Comparison of ENCODE assay signal across 24 mouse cellular contexts in the genomic region with DNA sequence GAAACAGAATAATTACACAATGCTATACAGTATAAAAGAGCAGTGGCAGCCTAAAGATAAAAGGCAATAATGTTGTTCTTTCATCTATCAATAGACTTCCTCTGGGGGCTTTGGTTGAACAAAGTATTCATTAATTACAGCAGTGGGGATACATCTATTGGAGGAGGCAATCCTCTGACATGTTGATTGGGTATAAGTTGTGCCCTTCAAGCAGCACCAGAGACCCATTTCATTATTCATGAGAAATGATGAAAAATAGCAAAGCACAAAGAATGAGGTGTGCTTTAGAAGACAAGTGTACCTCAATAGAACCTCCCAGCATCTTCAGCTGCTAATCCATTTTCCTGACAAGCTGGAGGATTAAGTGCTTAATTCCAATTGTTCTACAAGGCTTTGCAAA.
"Had no signal": no experiment of that assay in that cellular context is flagged by ENCODE, and none has a peak within 500 bp of the region (broad histone marks: within the 10 kb centered on the region; RNA-seq: fewer than 3 reads in every experiment).

No protein-coding gene starts in this region.

- H3K9ac ChIP-seq: heart, embryonic 12.5 days; hindbrain, embryonic 12.5 days; hindbrain, embryonic 14.5 days; intestine, embryonic 15.5 days; limb, embryonic 12.5 days had no signal

- H3K36me3 ChIP-seq: heart, embryonic 10.5 days; heart, embryonic 12.5 days; hindbrain, embryonic 10.5 days; hindbrain, embryonic 12.5 days; intestine, embryonic 15.5 days; limb, embryonic 10.5 days; limb, embryonic 12.5 days had no signal

- H3K4me1 ChIP-seq: heart, embryonic 10.5 days; heart, embryonic 12.5 days; hindbrain, embryonic 10.5 days; hindbrain, embryonic 12.5 days; intestine, embryonic 15.5 days; limb, embryonic 12.5 days had no signal

- ATAC-seq: hindbrain, embryonic 16.5 days; inflammation-experienced regulatory T-cells, adult 6 months; intestine, embryonic 15.5 days; intestine, postnatal 0 days had no signal

- H3K4me3 ChIP-seq: gastrocnemius, adult 2 months; heart, embryonic 10.5 days; heart, embryonic 12.5 days; hindbrain, embryonic 10.5 days; hindbrain, embryonic 12.5 days; intestine, embryonic 15.5 days; layer of hippocampus, adult 2 months; left cerebral cortex, adult 2 months; limb, embryonic 10.5 days; limb, embryonic 12.5 days had no signal

- H3K4me2 ChIP-seq: heart, embryonic 12.5 days; hindbrain, embryonic 12.5 days; hindbrain, embryonic 14.5 days; intestine, embryonic 15.5 days; limb, embryonic 12.5 days had no signal

- DNase-seq: gastrocnemius, adult 2 months; gastrocnemius, postnatal 10 days; gastrocnemius, postnatal 25 days; heart, adult 18-20 months; heart, postnatal 10 days; heart, postnatal 4 days; kidney, adult 18-20 months; kidney, adult 8-10 months; kidney, postnatal 10 days; kidney, postnatal 25 days; kidney, postnatal 4 days had no signal

- H3K9me3 ChIP-seq: heart, embryonic 10.5 days; heart, embryonic 12.5 days; hindbrain, embryonic 10.5 days; hindbrain, embryonic 12.5 days; intestine, embryonic 15.5 days; limb, embryonic 10.5 days; limb, embryonic 12.5 days had no signal

- H3K27ac ChIP-seq: gastrocnemius, adult 2 months; heart, embryonic 10.5 days; hindbrain, embryonic 10.5 days; hindbrain, embryonic 12.5 days; hindbrain, embryonic 14.5 days; intestine, embryonic 15.5 days; layer of hippocampus, adult 2 months; left cerebral cortex, adult 2 months; limb, embryonic 10.5 days; limb, embryonic 12.5 days had no signal

- H3K27me3 ChIP-seq: heart, embryonic 12.5 days; hindbrain, embryonic 12.5 days; intestine, embryonic 15.5 days; limb, embryonic 12.5 days had no signal
